Mouse (Mus musculus) ES-E14 (cell line): Measurements from ENCODE around the gene Slc4a2.

Experiments used
- ZC3H11A ChIP-seq: IDR thresholded peaks from 2 replicates; pipeline ENCODE4 v1.6.1; 2012; ENCODE audit warnings: low read depth, mild to moderate bottlenecking, inconsistent platforms, low read length, borderline replicate concordance
- ZNF384 ChIP-seq: IDR thresholded peaks from 2 replicates; pipeline ENCODE4 v1.6.1; 2012; ENCODE audit warnings: low read depth, low read length, inconsistent platforms

DNA sequence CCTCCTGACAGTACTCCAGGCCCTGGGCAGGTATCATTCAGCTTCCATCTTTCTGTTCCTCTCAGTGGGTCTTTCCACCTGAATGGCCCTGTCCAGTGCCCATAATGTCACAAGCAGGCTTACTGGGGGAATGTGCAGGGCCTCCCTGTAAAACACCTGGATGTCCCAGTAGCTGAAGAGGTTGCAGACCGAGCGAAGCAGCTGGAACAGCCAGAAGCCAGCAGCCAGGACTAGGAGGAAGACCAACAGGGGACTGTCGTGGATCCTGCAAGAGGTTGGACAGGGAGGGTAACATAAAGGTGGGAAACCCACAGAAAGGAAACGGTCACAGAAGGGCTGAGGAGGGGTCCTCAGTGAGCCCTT is 34.0 kb upstream of the Slc4a2 start:
- TF ChIP-seq ZNF384 (no peak), ZC3H11A (no peak)
